Mouse (Mus musculus) lung, postnatal 0 days (tissue): ENCODE data around the gene Rnf186.

ENCODE experiments used
- CTCF ChIP-seq: IDR thresholded peaks from 2 replicates; pipeline ENCODE4 v1.5.1; 2016; ENCODE audit warnings: antibody characterized with exemption, mild to moderate bottlenecking
- EP300 ChIP-seq: IDR thresholded peaks from 2 replicates; pipeline ENCODE4 v1.6.1; 2016; ENCODE audit warnings: antibody characterized with exemption, mild to moderate bottlenecking, control low read depth

DNA sequence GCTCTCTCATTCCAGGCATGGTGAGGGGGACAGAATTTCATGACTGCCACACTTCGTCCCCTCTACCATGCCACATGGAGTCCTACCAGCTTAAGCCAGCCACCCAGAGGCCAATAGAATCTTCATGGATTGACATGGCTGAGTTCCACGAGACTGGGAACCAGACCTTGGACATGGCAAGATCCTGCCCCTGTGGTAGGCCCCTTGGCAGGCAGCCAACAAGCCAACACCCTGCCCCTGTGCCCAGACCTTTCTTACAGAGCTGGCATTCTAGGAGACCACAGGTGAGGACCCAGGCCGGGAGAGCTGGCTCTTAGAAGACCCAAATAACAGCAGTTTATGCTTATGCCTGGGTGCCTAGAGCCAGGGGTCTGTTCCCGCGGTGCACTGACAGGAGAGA lies 1.0 kb upstream of the Rnf186 start:
- TF ChIP-seq CTCF (no peak), EP300 (no peak)
